Mouse (Mus musculus) c-Kit-positive CD71-negative TER-119-negative erythroid progenitor cells, embryonic 14.5 days (primary cell): ENCODE data around the gene Gadd45g.

Experiments used
- DNase-seq: peaks from one replicate; pipeline ENCODE4 v3.0.0-alpha.2; 2013; ENCODE audit warnings: low read depth

The Gadd45g gene

DNA sequence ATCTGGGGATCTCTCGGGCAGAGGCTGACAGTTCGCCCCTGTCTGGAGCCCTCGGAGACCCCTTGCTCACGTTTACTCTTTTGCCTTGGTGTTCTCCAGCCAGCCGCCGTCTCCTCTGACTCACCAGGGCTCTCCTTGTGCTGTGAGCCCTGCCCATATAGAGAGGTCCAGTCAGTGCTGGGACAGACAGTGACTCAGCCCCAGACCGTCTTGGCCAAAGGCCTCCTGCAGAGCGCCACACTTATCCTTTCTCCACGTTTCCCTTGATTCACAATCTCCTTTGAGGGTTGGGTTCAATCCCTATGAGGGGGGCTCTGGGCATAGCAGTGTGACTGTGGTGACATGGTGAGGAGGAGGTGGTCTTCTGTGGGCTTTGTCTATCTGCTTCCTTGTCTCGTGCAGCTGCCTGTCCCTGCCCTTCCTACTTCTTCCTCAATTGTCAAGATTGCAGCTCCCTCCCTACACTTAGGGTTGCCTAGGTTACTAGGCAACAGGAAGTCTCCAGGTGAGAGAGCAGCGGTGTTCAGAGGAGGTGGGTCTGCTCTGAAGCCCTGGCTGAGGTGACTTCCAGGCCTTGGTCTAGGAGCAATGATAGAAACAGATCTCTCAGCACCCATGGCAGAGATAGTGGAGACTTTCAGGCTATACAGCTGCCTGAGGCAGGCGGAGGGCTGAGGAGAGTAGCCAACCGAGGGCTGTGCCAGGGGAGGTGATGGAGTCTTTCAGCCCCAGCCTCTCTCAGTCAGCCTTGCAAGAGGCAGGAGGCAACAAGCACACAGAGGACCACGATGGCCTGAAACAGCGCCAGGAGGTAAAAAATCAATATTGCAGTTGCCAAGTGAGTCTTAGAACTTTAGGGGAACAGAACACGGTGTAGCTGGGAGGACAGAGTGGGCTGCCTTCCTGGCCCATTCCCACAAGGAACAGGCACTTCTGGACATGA lies 7.1 kb downstream of the Gadd45g start:
- no peak for DNase-seq

DNA sequence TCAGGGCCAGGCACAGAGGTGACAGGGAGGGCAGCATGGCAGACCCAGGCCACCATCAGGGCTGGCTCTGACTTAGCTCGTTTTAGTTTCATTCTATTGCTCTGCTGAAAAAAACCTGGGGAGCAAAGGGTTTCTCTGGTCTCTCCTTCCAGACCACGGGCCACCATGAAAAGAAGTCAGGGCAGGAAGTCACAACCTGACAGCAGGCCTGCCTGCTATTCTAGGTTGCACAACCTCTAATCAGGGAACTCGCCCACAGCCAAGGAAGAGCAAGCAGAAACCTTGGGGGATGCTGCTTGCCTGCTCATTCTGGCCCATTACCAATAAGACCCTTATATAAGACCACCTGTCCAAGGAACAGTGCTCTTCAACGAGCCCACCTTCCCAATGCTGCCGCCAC lies 9.1 kb downstream of the Gadd45g start:
- no peak for DNase-seq

DNA sequence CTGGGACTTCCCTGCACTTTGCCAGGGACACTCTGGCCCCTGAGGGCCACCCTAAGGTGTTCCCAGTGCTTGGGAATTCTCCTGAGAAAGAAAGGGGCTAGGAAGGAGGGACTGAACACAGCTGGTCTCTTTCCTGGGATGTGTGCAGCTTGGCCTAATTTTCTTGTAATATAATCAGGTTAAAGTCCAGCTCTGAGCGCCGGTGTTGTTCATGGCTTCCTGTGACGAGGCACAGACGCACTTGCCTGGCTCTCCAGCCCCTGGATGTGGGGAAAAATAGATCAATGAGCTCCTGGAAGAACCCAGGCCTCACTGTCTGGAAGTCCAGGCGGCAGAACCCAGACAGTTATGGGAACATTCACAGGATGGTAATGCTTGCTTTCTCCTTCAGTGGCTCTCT lies 10.7 kb downstream of the Gadd45g start:
- no peak for DNase-seq

DNA sequence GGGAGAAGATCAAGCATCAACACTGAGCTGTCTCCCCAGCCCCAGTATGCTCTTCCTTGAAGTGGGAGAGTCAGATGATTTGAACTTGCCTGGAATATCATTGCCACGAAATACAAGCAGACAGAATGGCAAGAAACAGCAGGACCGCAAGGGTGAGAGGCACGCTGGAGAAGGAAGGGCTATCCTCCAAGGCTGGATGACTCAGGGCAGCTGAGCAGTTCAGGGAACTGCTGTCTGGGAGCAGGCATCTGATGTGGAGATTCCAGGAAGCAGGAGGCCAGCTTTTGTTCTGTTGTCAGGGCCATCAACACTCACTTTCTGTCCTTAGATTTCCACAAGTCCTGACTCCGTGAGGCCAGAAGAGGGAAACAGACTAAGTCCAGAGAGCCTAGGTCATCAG lies 12.0 kb downstream of the Gadd45g start:
- no peak for DNase-seq

DNA sequence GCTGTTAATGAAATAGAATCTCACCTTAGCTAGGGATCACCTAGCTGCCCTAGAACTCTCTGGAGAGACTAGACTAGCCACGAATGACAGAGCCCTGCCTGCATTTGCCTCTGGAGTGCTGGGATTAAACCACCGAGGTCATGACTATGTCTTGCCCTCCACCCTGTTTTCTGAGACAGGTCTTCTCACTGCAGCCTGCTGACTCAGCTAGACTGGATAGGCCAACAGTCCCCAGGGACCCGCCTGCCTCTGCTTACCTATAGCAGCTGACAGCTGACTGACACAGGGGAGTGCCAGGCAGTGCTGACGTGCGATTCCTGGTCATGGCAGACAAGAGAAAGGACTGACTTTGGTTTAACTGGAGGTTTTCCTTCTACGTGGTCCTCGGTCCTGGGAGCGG lies 12.7 kb downstream of the Gadd45g start:
- DNase-seq, result no peak

DNA sequence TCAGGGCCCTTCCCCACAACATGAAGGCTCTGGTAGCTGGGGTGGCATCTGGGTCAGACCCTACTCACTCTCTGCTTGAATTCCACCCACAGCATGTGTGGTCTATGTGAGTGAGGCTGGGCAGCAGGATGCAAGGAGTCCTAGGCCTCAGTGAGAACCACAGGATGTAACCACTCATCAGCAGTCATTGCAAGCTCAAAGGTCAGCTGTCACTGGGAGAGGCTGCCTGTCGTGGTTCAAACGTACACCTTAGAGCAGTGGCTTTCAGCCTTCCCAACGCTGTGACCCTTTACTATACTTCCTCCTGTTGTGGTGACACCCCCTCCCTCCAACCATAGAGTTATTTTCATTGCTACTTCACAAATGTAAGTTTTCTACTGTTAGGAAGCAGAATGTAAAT lies 13.3 kb downstream of the Gadd45g start:
- no peak for DNase-seq

DNA sequence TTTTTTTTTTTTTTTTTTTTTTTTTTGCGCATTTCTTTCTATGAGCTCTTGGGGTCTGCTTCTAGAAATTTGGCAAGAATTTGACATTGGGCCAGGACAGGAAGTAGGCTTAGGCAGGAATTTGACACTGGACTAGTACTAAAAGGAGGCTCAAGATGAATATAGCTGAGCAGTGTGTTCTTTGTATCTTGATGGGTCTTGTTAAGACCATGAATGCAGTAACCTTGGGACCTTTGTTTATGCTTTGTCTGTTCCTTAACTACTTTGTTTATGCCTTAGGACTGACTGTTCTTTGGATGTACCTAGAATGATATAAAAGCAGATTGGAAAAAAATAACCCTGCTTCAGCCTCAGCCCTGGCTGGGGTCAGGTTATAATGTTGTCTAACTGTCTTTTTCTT lies 16.3 kb downstream of the Gadd45g start:
- DNase-seq, result no peak

DNA sequence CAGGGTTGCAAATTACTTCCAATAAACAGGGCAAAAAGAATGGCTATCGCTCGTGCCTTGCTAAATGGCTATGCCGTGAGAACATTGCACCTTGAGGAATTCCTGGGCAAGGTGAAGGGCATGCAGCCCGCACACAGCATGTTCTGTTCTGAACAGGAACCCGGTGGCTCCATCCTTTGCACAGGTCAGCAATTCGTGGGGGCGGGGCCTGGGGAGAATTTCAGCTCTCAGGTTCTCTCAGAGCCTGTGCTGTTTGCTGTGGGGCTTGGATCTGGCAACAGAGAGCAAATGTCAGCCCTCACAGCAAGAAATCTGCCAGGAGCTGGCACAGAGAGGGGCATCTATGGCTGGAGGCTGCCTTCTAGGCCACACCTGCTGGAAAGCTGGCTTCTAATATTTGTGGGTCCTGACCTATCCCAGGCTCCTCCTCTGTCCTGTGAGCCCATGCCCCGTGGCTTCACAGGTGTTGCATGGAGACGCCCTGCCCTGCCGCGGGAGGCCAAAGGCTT lies 19.7 kb downstream of the Gadd45g start:
- DNase-seq, result no peak

DNA sequence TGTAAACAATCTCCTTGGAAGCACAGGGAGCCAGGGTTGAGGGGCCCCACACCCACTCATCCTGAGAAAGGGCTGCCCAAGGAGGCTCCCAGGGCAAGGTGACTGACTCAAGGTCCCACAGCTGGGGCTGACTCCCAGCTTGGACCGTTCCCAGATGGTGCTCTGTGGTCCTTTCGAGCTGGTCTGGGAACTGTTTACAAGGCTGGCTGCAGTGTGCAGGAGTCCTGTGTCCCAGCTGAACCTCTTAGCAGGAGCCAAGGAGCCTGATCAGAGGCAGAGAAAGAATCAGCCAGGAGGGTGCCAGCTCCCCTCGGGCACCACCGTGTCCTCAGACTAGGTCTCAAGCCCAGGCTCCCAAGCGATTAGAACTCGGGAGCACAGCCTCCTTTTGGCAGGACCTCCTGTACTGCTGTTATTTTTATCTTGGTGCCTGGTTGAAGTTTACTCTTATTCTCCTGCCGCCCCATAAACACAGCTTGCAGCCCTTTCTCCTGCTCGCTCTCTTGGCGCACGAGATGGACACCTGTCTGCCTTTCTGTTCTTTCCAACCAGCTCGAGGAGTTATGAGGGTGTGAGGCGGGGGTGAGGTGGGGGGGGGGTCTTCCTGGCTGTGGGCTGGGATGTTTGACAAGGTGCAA lies 22.1 kb downstream of the Gadd45g start:
- DNase-seq, result no peak

DNA sequence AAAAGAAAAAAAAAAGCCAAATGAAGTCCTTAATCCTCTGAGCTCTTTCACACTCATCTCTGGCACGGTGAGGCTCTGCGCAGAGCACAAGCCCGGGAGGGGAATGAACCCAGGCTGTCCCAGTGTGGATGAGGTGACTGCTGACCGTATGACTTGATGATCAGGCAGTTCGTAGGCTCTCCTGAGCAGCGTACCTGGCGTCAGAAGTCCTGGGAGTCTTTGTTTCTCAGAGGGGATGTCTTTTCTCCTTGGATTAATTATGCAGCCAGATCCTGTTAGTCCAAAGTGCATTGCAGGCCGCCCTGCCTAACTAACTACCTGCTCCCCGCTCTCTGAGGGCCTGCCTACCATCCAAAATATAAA lies 22.6 kb downstream of the Gadd45g start:
- DNase-seq, result no peak

DNA sequence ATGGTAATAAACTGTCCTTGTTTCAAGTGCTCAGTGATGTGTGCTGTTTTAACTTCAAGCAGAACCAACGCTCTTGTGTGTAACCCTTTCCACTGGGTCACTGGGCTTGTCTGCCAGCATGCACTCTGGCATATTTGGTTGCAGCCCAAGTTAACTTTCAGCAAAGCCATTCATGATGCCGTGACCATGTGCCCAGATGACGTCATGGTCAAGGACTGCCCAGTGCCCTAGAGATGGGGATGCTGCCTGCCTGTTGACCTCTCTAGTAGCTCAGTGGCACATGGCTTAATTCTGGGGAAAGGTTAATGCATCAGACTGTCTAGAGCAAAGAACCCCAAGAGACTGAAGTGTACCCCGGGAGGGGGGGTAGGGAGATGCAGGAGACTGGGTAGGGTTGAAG lies 24.7 kb downstream of the Gadd45g start:
- DNase-seq, result no peak

DNA sequence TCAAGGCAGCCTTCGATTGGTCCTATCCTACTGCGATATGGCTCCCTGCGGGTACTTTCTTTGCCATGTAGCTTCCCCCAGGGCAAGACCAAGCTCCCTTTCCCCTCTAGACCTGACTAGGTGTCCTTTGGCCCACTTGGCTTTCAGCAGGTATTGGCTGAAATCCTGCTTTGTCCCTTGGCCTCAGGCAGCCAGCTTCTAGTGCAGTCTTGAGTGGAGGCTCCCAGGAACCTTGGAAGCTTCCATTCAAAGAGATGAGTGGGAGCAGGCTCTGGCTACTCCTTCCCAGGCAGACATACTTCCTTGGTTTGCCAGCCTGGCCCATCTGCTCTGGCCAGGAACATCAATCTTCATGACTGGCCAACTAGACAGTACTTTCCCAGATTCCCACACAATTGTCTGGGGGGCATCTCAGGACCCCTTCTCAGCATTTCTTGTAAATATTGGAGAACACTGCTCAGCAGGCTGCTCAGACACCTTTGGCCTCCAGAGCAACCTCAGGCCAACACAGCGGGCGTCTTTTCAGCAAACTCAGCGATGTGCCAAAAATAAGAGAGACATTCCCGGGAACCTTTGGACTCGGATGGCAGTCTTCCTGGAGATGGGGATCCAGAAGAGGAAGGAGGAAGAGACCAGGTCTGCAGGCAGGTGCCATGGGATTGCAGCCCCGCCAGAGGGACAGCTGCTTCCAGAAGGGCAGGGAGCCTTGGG lies 25.9 kb downstream of the Gadd45g start:
- no peak for DNase-seq

DNA sequence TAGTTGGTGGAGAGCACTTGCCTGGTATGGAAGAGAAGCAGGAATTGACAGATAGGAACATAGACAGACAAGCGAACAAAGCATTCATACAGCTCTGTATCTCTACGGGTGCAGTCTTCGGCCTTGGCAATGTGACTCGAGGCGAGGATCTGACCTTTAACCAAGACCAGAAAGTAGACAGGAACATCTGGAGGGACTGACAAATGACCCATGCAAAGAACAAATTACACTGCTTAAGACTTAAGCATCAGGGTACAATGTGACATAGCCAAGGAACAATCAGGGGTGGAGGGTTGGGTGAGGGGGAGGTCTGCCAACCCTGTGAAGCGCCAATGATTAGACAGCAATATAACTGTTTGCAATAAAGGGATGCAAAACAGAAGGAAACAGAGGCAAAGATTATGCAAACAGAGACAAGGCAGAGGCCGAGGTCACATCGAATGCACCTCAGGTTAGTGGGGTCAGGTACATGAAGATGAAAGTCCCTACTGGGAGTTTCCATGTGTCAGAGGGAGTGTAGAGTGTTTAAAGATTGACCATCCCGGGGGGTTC lies 26.6 kb downstream of the Gadd45g start:
- DNase-seq, result no peak

DNA sequence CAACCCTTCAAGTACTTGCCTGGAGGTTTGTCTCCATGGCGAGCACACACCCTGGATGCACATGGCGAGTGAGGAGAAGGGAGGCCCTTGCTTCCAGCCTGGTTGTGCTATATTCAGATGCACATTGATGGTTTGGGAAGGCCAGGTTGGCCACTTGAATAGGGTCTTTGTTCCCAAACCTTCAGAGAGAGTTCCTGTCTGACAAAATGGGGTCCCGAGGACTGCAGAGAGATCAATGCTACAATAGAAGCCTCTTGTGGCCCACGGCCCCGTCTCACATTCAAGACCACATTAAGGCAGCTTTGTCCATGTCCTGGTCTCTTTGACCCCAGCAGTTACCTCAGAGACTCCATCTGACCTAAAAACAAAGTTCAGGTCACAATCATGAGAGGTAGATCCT lies 27.3 kb downstream of the Gadd45g start:
- no peak for DNase-seq

DNA sequence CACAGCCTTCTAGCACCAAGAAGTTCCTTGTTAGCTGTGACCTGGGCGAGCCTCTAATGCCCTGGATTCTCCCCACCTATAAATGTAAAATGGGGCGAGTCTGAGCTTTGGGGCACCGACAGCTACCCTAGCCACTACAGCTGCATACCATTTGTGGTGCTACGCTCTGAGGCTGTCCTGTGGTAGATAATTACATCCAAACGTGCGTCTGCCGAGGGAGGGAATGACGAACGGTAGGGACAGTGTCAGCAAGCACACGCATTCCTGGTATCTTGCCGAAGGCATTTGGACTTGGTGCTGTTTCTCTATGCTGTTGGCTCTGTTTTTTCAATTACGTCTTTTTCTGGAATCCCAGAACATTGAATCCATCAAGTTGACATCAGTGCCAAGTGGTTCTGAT lies 29.7 kb downstream of the Gadd45g start:
- no peak for DNase-seq

DNA sequence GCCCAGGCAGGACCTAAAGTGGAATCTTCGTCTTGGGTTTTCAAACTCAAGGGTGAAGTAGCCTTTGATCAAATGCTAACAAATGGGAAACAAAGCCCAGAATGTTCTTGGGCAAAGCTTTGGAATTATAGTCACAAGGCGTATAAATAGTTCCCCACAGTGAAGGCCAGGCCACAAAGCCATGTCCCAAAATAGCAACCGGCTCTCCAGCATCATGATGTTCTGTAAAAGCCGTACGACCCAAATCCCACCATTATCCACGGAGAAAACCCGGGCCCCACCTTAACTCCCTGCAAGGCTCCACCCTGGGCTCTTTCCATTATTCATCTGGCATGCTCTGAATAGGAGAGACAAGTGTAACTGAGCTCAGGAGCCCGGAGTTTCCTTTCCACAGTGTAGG lies 32.3 kb downstream of the Gadd45g start:
- DNase-seq, result no peak

DNA sequence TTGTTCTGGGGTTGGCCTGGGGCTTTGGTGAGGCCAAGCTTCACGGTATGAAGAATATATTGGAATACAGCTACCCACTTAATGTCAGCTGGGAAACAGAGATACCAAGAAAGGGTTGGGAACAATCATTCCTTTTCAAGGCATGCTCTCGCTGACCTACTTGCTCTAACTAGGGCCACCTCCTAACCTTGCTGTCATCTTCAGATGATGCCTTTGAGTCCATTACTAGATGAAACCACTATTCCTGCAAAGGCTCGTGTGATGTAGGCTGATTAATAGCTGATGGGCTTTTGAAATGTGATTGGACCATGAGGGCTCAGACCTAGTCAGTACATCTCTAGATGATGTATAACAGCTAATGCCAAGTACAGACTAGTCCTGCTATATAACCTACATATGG lies 33.1 kb downstream of the Gadd45g start:
- DNase-seq, result no peak

DNA sequence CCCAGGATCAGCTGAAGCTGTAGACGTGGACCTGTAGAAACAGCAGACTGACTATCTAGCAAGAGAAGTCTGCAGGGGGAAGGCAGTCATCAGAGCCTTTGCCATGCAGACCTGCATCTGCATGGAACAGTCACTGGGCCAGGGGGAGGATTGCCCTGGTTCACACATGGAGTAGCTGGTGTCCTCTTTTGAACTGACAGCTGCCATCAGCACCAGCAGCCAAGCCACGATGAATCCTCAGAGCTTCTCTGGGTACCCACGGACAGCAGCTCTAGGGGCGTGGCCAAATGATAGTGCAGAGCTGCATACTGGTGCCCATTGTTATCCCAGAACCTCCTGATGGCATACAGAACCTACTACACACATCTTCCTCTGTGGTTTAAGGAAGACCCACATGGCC lies 33.5 kb downstream of the Gadd45g start:
- no peak for DNase-seq

DNA sequence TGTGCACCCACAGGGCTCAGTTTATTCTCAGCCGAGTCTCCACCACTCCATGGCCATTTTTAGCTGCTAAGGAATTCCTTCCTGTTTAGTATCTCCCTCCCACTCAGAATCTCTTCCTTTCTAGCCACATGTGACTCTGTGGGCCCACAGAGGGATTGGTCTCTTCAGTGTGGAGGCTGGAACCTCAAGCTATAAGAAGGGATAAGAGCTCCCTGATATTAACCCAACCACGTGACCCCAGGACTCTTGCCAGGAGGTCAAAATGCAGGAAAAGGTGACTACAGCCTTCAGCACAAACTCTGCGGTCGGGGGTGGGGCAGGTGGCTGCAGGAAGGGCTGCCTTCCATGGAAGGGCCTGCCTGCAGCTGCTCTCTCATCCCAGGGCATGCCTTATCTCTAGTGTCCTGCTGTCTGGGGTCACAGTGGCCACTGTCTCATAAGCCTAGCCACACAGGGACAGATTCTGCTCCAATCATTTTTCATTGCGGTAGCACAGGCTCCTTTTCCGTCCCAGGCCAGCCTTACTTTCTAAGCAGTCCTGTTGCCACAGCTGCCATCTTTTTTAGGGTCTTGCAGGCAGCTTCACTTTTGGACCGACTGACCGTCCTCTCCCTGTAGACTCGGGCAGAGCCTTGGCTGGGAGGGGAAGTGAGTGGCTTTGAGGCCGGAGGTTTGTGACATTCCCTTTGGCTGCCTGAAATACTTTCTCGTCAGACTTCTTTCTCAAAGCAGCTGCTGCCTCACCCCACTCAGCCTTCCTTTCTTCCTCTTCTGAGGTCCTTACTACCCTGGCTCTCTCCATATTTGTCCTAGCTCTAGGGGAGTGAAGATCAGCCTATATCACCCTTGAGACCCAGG lies 35.0 kb downstream of the Gadd45g start:
- no peak for DNase-seq

DNA sequence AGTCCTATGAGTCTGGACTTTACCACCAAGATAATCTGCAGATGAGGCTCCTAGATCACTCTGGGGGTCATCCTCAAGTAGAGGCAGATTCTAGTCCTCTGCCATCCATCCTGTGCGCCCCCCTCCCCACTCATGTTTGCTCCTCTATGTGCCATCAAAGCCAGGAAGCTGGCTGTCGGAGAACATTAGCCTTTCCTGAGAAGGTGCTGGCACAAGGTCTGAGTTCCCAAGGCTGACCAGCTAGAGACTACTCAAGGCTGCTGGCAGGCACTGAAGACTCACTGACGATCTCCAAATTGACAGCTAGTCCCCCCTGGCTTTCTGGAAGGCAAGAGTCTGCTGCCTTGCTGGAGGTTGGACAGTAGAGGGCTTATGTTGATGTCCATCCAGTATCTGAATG lies 35.7 kb downstream of the Gadd45g start:
- DNase-seq, result no peak

DNA sequence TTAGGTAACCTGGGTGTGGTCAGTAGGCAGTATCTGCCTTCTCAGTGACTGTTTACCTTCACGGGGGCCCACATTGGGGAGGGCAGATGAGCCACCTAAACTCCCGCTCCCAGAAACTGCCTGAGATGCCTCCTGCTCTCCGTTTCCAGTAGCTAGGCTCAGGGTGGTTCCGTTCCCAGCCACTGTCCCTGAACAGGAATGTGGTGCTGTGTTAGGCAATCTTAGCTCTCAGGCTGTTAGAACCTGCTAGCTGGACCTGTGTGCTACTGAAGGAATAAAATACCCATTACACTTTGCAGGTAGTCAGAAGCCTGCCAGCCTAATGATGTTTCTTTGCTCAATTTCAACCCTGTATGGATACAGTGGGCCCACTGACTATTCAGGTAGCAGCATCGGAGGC lies 37.8 kb downstream of the Gadd45g start:
- DNase-seq, result no peak

DNA sequence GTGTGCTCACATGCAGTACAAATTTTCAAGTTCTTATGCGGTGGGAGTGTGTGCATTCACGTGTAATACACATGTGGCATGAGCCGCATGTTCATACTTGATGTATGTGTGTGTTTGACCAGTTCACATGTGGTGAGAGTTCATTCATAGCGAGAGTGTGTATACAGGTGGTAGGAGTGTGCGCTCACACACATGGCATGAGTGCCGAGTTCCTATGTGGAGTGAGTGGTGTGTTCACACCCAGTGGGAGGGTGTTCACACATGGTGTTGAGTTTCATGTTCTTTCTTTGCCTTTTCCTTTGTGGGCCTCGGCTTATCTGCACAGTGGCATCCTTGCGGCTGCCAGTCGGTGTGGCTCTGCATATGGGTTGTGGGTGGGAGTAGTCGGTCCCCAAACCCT lies 39.1 kb downstream of the Gadd45g start:
- no peak for DNase-seq
